Mouse (Mus musculus): ENCODE measurements around the gene Pold3.

GRCm38 (mm10) chr7:100160006-100160405 is 38.6 kb upstream of the Pold3 start:
- TF ChIP-seq CTCF (conservative IDR thresholded peaks at IDR 0.05; ENCODE audit: insufficient read depth, insufficient read length, low read depth, low read length): no peak
- TF ChIP-seq POLR2A (IDR thresholded peaks at IDR 0.05; ENCODE audit: low read depth, low read length): no peak
